Mouse (Mus musculus): ENCODE results near the gene Ly86. TPM values are rescaled to one million over a fixed set of nuclear protein-coding genes. Genes with fewer than 3 reads are reported as not detected.

Gene Ly86
- polyA plus RNA-seq, 2 experiments: 7.0 to 14.1 TPM

GRCm38 (mm10) chr13:37459022-37459421 lies 114.0 kb downstream of the Ly86 start:
- ATAC-seq (ENCODE audit: insufficient read depth) (no peak), DNase-seq (ENCODE audit: low read depth in 3 of 3, low spot score in 3 of 3) (no peak)
- Histone ChIP-seq H3K4me1 (replicated peaks; ENCODE audit: control insufficient read depth in 2 of 2, insufficient read depth in 2 of 2, low read length in 1 of 2) (peaks cover 0 to 35% of the 10 kb centered on the region in 2 experiments; a peak in 3 of 4 replicates), H3K4me3 (ENCODE audit: insufficient read depth in 1 of 2, low read depth in 2 of 2, low read length in 2 of 2) (no peak overlapping the region), H3K27me3 (ENCODE audit: control insufficient read depth, insufficient read depth, low read length) (no peaks in the 10 kb centered on the region), H3K4me2 (ENCODE audit: low read depth) (no peak overlapping the region), H3K9ac (replicated peaks) (no peak overlapping the region), H3K27ac (no peak overlapping the region), H3K36me3 (replicated peaks; ENCODE audit: control insufficient read depth, insufficient read depth, low read depth) (no peaks in the 10 kb centered on the region), H3K9me3 (ENCODE audit: control insufficient read depth, low read length) (no peaks in the 10 kb centered on the region)
- WGBS (ENCODE audit: insufficient replicate concordance): 62% methylated on average over 10 of the region's 10 CpGs
- TF ChIP-seq CTCF (IDR thresholded peaks at IDR 0.05; ENCODE audit: low read depth): no peak

DNA sequence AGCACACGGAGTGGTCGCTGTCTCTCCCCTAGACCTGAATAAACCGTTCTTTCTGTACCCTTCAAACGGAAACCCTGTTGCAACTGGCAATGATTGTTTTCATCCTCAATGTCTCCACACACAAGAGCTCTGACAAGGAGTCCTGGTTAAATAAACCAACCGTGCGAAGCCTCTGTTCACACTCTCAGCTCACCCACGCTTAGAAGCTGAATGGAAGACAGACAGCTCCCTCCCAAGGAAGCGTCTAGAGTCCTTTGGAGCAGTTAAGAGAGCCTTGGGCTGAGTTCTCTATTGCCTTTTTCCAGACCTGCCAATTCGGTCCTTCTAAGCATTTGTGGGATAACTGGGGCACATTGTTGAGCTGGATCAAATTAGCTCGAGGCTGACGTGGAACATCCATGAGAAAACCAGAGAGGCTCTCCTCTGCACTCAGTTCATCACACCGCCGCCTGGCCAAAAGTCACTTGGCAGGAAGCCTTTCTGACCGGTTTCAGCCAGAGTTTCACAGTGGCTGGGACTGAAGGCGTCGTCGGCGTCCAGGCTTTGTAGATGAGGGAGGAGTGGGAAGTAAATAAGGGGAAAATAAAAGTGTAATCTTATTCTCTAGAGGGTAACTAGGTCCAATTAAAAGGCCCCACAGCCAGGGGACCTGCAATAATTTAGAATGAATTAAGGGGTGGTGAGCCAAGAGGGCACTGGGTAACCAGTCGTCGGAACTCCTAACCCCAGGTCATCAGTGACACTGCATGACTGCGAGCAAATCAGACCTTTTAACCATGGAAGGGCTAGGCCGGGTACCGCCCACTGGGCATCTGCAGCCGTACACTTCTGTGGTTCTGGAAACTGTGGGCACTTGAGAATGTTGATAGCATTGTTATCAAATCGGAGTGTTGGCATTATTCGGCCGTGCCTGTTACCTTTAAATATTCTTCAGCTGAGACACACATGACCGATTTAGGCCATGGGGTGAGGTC lies 115.2 kb downstream of the Ly86 start:
- ATAC-seq (ENCODE audit: insufficient read depth) (no peak), DNase-seq (ENCODE audit: low read depth in 3 of 3, low spot score in 3 of 3) (no peak)
- WGBS (ENCODE audit: insufficient replicate concordance): 69% methylated on average over 28 of the region's 28 CpGs
- no peaks in the 10 kb centered on the region for H3K27me3 ChIP-seq (ENCODE audit: control insufficient read depth, insufficient read depth, low read length)
- H3K27ac ChIP-seq: no peak overlapping the region
- H3K4me1 ChIP-seq (replicated peaks; ENCODE audit: control insufficient read depth in 2 of 2, insufficient read depth in 2 of 2, low read length in 1 of 2): peaks cover 0 to 35% of the 10 kb centered on the region in 2 experiments; a peak in 3 of 4 replicates
- H3K9ac ChIP-seq (replicated peaks): no peak overlapping the region
- no peak overlapping the region for H3K4me2 ChIP-seq (ENCODE audit: low read depth)
- no peak overlapping the region for H3K4me3 ChIP-seq (ENCODE audit: insufficient read depth in 1 of 2, low read depth in 2 of 2, low read length in 2 of 2)
- no peaks in the 10 kb centered on the region for H3K9me3 ChIP-seq (ENCODE audit: control insufficient read depth, low read length)
- no peaks in the 10 kb centered on the region for H3K36me3 ChIP-seq (replicated peaks; ENCODE audit: control insufficient read depth, insufficient read depth, low read depth)
- TF ChIP-seq CTCF (IDR thresholded peaks at IDR 0.05; ENCODE audit: low read depth) (no peak), EP300 (IDR thresholded peaks at IDR 0.05; ENCODE audit: low read depth) (no peak)

- Histone ChIP-seq H3K9me3 (ENCODE audit: control insufficient read depth, low read length) (no peaks in the 10 kb centered on the region), H3K4me2 (ENCODE audit: low read depth) (no peak overlapping the region), H3K4me1 (replicated peaks; ENCODE audit: control insufficient read depth in 2 of 2, insufficient read depth in 2 of 2, low read length in 1 of 2) (peaks cover 0 to 22% of the 10 kb centered on the region in 2 experiments; a peak in 3 of 4 replicates), H3K27ac (no peak overlapping the region), H3K9ac (replicated peaks) (no peak overlapping the region), H3K27me3 (ENCODE audit: control insufficient read depth, insufficient read depth, low read length) (no peaks in the 10 kb centered on the region), H3K4me3 (ENCODE audit: insufficient read depth in 1 of 2, low read depth in 2 of 2, low read length in 2 of 2) (no peak overlapping the region), H3K36me3 (replicated peaks; ENCODE audit: control insufficient read depth, insufficient read depth, low read depth) (no peaks in the 10 kb centered on the region)
- no peak for DNase-seq (ENCODE audit: low read depth in 3 of 3, low spot score in 3 of 3)
- ATAC-seq (ENCODE audit: insufficient read depth): no peak
- WGBS (ENCODE audit: insufficient replicate concordance): 61% methylated on average over 12 of the region's 12 CpGs
- TF ChIP-seq EP300 (IDR thresholded peaks at IDR 0.05; ENCODE audit: low read depth) (no peak), CTCF (IDR thresholded peaks at IDR 0.05; ENCODE audit: low read depth) (no peak)
Observed at GRCm38 (mm10) chr13:37462049-37462702, 117.2 kb downstream of the Ly86 start.

DNA sequence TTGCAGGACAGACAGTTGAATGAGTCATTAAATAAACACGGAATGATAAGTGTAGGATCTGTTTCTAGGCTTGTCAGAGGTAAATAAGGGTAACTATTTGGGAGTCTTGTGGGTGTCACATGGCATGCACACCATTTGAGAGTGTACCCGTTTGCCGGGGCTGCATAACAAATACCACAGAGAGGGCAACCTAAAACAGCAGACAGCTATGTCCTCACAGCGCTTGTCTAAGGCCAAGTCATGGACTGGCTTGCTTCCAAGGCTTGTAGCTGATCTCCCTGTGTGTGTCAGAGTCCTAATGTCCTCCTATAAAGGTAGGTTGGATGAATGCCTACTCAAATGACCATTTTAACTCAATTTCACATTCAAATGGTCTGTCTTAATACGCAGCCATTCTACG lies 120.7 kb downstream of the Ly86 start:
- Histone ChIP-seq H3K27ac (no peak overlapping the region), H3K4me3 (ENCODE audit: insufficient read depth in 1 of 2, low read depth in 2 of 2, low read length in 2 of 2) (no peak overlapping the region), H3K36me3 (replicated peaks; ENCODE audit: control insufficient read depth, insufficient read depth, low read depth) (no peaks in the 10 kb centered on the region), H3K9ac (replicated peaks) (no peak overlapping the region), H3K27me3 (ENCODE audit: control insufficient read depth, insufficient read depth, low read length) (no peaks in the 10 kb centered on the region; the same call in 1 of the 2 replicates), H3K9me3 (ENCODE audit: control insufficient read depth, low read length) (no peaks in the 10 kb centered on the region), H3K4me2 (ENCODE audit: low read depth) (no peak overlapping the region), H3K4me1 (replicated peaks; ENCODE audit: control insufficient read depth in 2 of 2, insufficient read depth in 2 of 2, low read length in 1 of 2) (peaks cover 0 to 16% of the 10 kb centered on the region in 2 experiments; a peak in 3 of 4 replicates)
- 67% methylated on average over 6 of the region's 6 CpGs for WGBS (ENCODE audit: insufficient replicate concordance)
- ATAC-seq (ENCODE audit: insufficient read depth) (no peak), DNase-seq (ENCODE audit: low read depth in 3 of 3, low spot score in 3 of 3) (no peak)
- TF ChIP-seq EP300 (IDR thresholded peaks at IDR 0.05; ENCODE audit: low read depth) (no peak), CTCF (IDR thresholded peaks at IDR 0.05; ENCODE audit: low read depth) (no peak)

- no peaks in the 10 kb centered on the region; the same call in 1 of the 2 replicates for H3K27me3 ChIP-seq (ENCODE audit: control insufficient read depth, insufficient read depth, low read length)
- no peak overlapping the region for H3K9ac ChIP-seq (replicated peaks)
- TF ChIP-seq CTCF (IDR thresholded peaks at IDR 0.05; ENCODE audit: low read depth) (peak; percentile 54), EP300 (IDR thresholded peaks at IDR 0.05; ENCODE audit: low read depth) (no peak)
- H3K4me3 ChIP-seq (ENCODE audit: insufficient read depth in 1 of 2, low read depth in 2 of 2, low read length in 2 of 2): no peak overlapping the region
- H3K9me3 ChIP-seq (ENCODE audit: control insufficient read depth, low read length): no peaks in the 10 kb centered on the region
- 11% methylated on average over 8 of the region's 8 CpGs for WGBS (ENCODE audit: insufficient replicate concordance)
- no peak overlapping the region for H3K27ac ChIP-seq
- DNase-seq (ENCODE audit: low read depth in 3 of 3, low spot score in 3 of 3) (no peak), ATAC-seq (ENCODE audit: insufficient read depth) (no peak)
- H3K36me3 ChIP-seq (replicated peaks; ENCODE audit: control insufficient read depth, insufficient read depth, low read depth): no peaks in the 10 kb centered on the region
- H3K4me2 ChIP-seq (ENCODE audit: low read depth): no peak overlapping the region
- peaks cover 0 to 8% of the 10 kb centered on the region in 2 experiments; a peak in 1 of 4 replicates for H3K4me1 ChIP-seq (replicated peaks; ENCODE audit: control insufficient read depth in 2 of 2, insufficient read depth in 2 of 2, low read length in 1 of 2)
Observed at GRCm38 (mm10) chr13:37467795-37468194, 122.8 kb downstream of the Ly86 start.
